Mouse (Mus musculus) stomach, embryonic 14.5 days (tissue): ENCODE data around the gene Diaph3. TPM values are rescaled to one million over a fixed set of nuclear protein-coding genes. Genes with fewer than 3 reads are reported as not detected.
"Not testable (repeated sequence)": the region's sequence is repeated elsewhere in the genome, so short reads cannot be mapped to it uniquely, and the experiment has no call there.

Source experiments
- ATAC-seq: fragments of 200-750 bp; cut with Nextera tagmentation; 2 replicates; pipeline ENCODE4 v1.8.0; 2017; ENCODE audit warnings: low read depth, moderate TSS enrichment; ENCODE audit not compliant: insufficient number of reproducible peaks, insufficient read depth, low FRiP score
- H3K27ac ChIP-seq: fragments of 300-500 bp; sonication (generic); 2 replicates; pipeline ENCODE4 v1.5.1; 2014; ENCODE audit warnings: mild to moderate bottlenecking, low read length, moderate library complexity, mixed read lengths
- H3K27me3 ChIP-seq: fragments of 300-500 bp; sonication (generic); 2 replicates; pipeline ENCODE4 v1.6.1; 2014; ENCODE audit warnings: low read length, control low read depth, mixed read lengths; ENCODE audit not compliant: control insufficient read depth, insufficient read depth
- H3K36me3 ChIP-seq: fragments of 300-500 bp; sonication (generic); 2 replicates; pipeline ENCODE4 v1.6.1; 2014; ENCODE audit warnings: mild to moderate bottlenecking, control low read depth, low read length, moderate library complexity, mixed read lengths; ENCODE audit not compliant: control insufficient read depth, insufficient read depth
- H3K4me1 ChIP-seq: fragments of 300-500 bp; sonication (generic); 2 replicates; pipeline ENCODE4 v1.6.1; 2014; ENCODE audit warnings: low read length, control low read depth, mixed read lengths; ENCODE audit not compliant: control insufficient read depth, insufficient read depth
- H3K4me2 ChIP-seq: fragments of 300-500 bp; sonication (generic); replicated peaks from 2 replicates; pipeline ENCODE4 v1.6.1; 2014; ENCODE audit warnings: low read depth, low read length, control low read depth
- H3K4me3 ChIP-seq: fragments of 300-500 bp; sonication (generic); 2 replicates; pipeline ENCODE4 v1.5.1; 2014; ENCODE audit warnings: low read depth, low read length, control low read depth
- H3K9ac ChIP-seq: fragments of 300-500 bp; sonication (generic); replicated peaks from 2 replicates; pipeline ENCODE4 v1.6.1; 2014; ENCODE audit warnings: low read depth, mild to moderate bottlenecking, control low read depth, low read length, moderate library complexity, mixed read lengths
- H3K9me3 ChIP-seq: fragments of 300-500 bp; sonication (generic); 2 replicates; pipeline ENCODE4 v1.6.1; 2016; ENCODE audit warnings: low read depth, low read length, control low read depth; ENCODE audit not compliant: control insufficient read depth
- WGBS: fragments of 180-500 bp; shearing (Covaris S2); extraction: QIAGEN DNeasy Blood & Tissue Kit; methylation state at CpG from one replicate; pipeline ENCODE4 v1.1.7; 2014; 5-methylcytosine and 5-hydroxymethylcytosine counted together
- polyA plus RNA-seq: library from polyadenylated mRNA; unstranded; fragments of >200 nt; fragmentation: Nextera tagmentation; extraction: Ambion mirVana; gene quantifications from 2 replicates; pipeline ENCODE4 v1.2.1, GENCODE M21; 2014

Gene Diaph3
- polyA plus RNA-seq, 1 experiment from 2014 or later = 23.4 TPM

GRCm38 (mm10) chr14:86736646-86737045 is 404.4 kb downstream of the Diaph3 start:
- ATAC-seq = no peak
- Histone ChIP-seq H3K9me3 (no peaks in the 10 kb centered on the region), H3K9ac (no peak overlapping the region), H3K4me2 (no peak overlapping the region), H3K27ac (no peak overlapping the region), H3K4me1 (no peaks in the 10 kb centered on the region), H3K4me3 (no peak overlapping the region), H3K27me3 (no peaks in the 10 kb centered on the region), H3K36me3 (no peaks in the 10 kb centered on the region)
- 92% methylated on average over 1 of the region's 1 CpGs for WGBS

- H3K9me3 ChIP-seq = no peaks in the 10 kb centered on the region
- no peak overlapping the region for H3K4me2 ChIP-seq
- no peak overlapping the region for H3K9ac ChIP-seq
- H3K27ac ChIP-seq = no peak overlapping the region
- WGBS = 22% methylated on average over 1 of the region's 1 CpGs
- H3K4me3 ChIP-seq = no peak overlapping the region
- ATAC-seq = no peak
- H3K36me3 ChIP-seq = no peaks in the 10 kb centered on the region
- no peaks in the 10 kb centered on the region for H3K27me3 ChIP-seq
- H3K4me1 ChIP-seq = no peaks in the 10 kb centered on the region
These were observed 409.7 kb downstream of the Diaph3 start for GRCm38 (mm10) chr14:86731300-86731699.

GRCm38 (mm10) chr14:86729617-86730098 is 411.4 kb downstream of the Diaph3 start:
- no peak overlapping the region for H3K4me3 ChIP-seq
- H3K27ac ChIP-seq = no peak overlapping the region
- ATAC-seq = no peak
- 71% methylated on average over 4 of the region's 4 CpGs for WGBS
- H3K4me1 ChIP-seq = no peaks in the 10 kb centered on the region
- H3K9ac ChIP-seq = no peak overlapping the region
- no peaks in the 10 kb centered on the region for H3K36me3 ChIP-seq
- no peaks in the 10 kb centered on the region for H3K27me3 ChIP-seq
- no peaks in the 10 kb centered on the region for H3K9me3 ChIP-seq
- no peak overlapping the region for H3K4me2 ChIP-seq

GRCm38 (mm10) chr14:86727538-86728045 is 413.4 kb downstream of the Diaph3 start:
- 93% methylated on average over 5 of the region's 5 CpGs for WGBS

GRCm38 (mm10) chr14:86721768-86722167 is 419.3 kb downstream of the Diaph3 start:
- no peak overlapping the region for H3K4me3 ChIP-seq
- H3K27me3 ChIP-seq = no peaks in the 10 kb centered on the region
- WGBS = 79% methylated on average over 6 of the region's 6 CpGs
- H3K4me1 ChIP-seq = no peaks in the 10 kb centered on the region
- H3K9ac ChIP-seq = no peak overlapping the region
- no peak overlapping the region for H3K27ac ChIP-seq
- H3K4me2 ChIP-seq = no peak overlapping the region
- H3K36me3 ChIP-seq = no peaks in the 10 kb centered on the region
- ATAC-seq = no peak
- no peaks in the 10 kb centered on the region for H3K9me3 ChIP-seq

More at GRCm38 (mm10) chr14:86727538-86728045, 413.4 kb downstream of the Diaph3 start:
- H3K4me2 ChIP-seq = no peak overlapping the region
- H3K27ac ChIP-seq = no peak overlapping the region
- H3K4me3 ChIP-seq = no peak overlapping the region
- H3K27me3 ChIP-seq = no peaks in the 10 kb centered on the region
- ATAC-seq = no peak
- no peak overlapping the region for H3K9ac ChIP-seq
- H3K4me1 ChIP-seq = no peaks in the 10 kb centered on the region
- H3K9me3 ChIP-seq = no peaks in the 10 kb centered on the region
- H3K36me3 ChIP-seq = no peaks in the 10 kb centered on the region

- Histone ChIP-seq H3K36me3 (no peaks in the 10 kb centered on the region), H3K4me1 (no peaks in the 10 kb centered on the region), H3K9ac (no peak overlapping the region), H3K4me3 (no peak overlapping the region), H3K9me3 (no peaks in the 10 kb centered on the region), H3K27ac (no peak overlapping the region), H3K27me3 (no peaks in the 10 kb centered on the region), H3K4me2 (no peak overlapping the region)
- 85% methylated on average over 3 of the region's 3 CpGs for WGBS
- no peak for ATAC-seq
These were observed 420.0 kb downstream of the Diaph3 start for GRCm38 (mm10) chr14:86721082-86721481.

- not testable (repeated sequence) for H3K36me3 ChIP-seq, H3K9me3 ChIP-seq, H3K27ac ChIP-seq, H3K4me2 ChIP-seq, H3K4me1 ChIP-seq, H3K9ac ChIP-seq, ATAC-seq, H3K27me3 ChIP-seq, H3K4me3 ChIP-seq
These were observed 420.6 kb downstream of the Diaph3 start for GRCm38 (mm10) chr14:86720408-86720807.

- no peak overlapping the region for H3K4me2 ChIP-seq
- H3K9ac ChIP-seq = no peak overlapping the region
- H3K4me1 ChIP-seq = no peaks in the 10 kb centered on the region
- H3K36me3 ChIP-seq = no peaks in the 10 kb centered on the region
- no peak overlapping the region for H3K4me3 ChIP-seq
- H3K27ac ChIP-seq = no peak overlapping the region
- ATAC-seq = no peak
- H3K27me3 ChIP-seq = no peaks in the 10 kb centered on the region
- H3K9me3 ChIP-seq = no peaks in the 10 kb centered on the region
- WGBS = 85% methylated on average over 2 of the region's 2 CpGs
These were observed 426.8 kb downstream of the Diaph3 start for GRCm38 (mm10) chr14:86714088-86714690.

- 60% methylated on average over 3 of the region's 3 CpGs for WGBS
- no peaks in the 10 kb centered on the region for H3K27me3 ChIP-seq
- no peaks in the 10 kb centered on the region for H3K36me3 ChIP-seq
- no peak overlapping the region for H3K4me2 ChIP-seq
- no peak overlapping the region for H3K4me3 ChIP-seq
- no peak overlapping the region for H3K9ac ChIP-seq
- H3K9me3 ChIP-seq = no peaks in the 10 kb centered on the region
- ATAC-seq = no peak
- no peaks in the 10 kb centered on the region for H3K4me1 ChIP-seq
- no peak overlapping the region for H3K27ac ChIP-seq
These were observed 437.0 kb downstream of the Diaph3 start for GRCm38 (mm10) chr14:86704080-86704479.
